Mouse (Mus musculus) bone marrow, adult 2 months (tissue): ENCODE data around the gene Gm45062.

ENCODE experiments used
- CTCF ChIP-seq: fragments of 200-500 bp; IDR thresholded peaks from 2 replicates; pipeline ENCODE4 v1.5.1; 2011; ENCODE audit warnings: low read length, control low read depth; ENCODE audit not compliant: control insufficient read depth, insufficient read depth
- POLR2A ChIP-seq: fragments of 200-500 bp; IDR thresholded peaks from 2 replicates; pipeline ENCODE4 v1.6.1; 2011; ENCODE audit warnings: low read depth, mild to moderate bottlenecking, control low read depth, low read length, borderline replicate concordance; ENCODE audit not compliant: control insufficient read depth

- TF ChIP-seq CTCF = no peak
- TF ChIP-seq POLR2A = no peak
Measured at GRCm38 (mm10) chr6:8484437-8485275, 225.4 kb downstream of the Gm45062 start.
